Mouse (Mus musculus) E14TG2a.4 (cell line): ENCODE measurements around the gene Sephs1.

Experiments
- CTCF ChIP-seq: conservative IDR thresholded peaks from 2 replicates; pipeline ENCODE4 v1.5.1; 2014; ENCODE audit warnings: low read length
- POU5F1 ChIP-seq: IDR thresholded peaks from 2 replicates; pipeline ENCODE4 v1.6.1; 2014; ENCODE audit warnings: low read length, borderline replicate concordance

GRCm38 (mm10) chr2:4916037-4916436, 34.7 kb downstream of the Sephs1 start:
- TF ChIP-seq CTCF = no peak
- no peak for TF ChIP-seq POU5F1
